Mouse (Mus musculus) intestine, embryonic 15.5 days (tissue): ENCODE data around the gene Rcbtb1. TPM values are rescaled to one million over a fixed set of nuclear protein-coding genes. Genes with fewer than 3 reads are reported as not detected.

Experiments used
- ATAC-seq: fragments of 200-750 bp; cut with Nextera tagmentation; 2 replicates; pipeline ENCODE4 v1.8.0; 2017; ENCODE audit warnings: moderate TSS enrichment, moderate library complexity
- H3K27ac ChIP-seq: fragments of 300-500 bp; sonication (generic); 2 replicates; pipeline ENCODE4 v1.5.1; 2015; ENCODE audit warnings: mild to moderate bottlenecking, inconsistent platforms
- H3K27me3 ChIP-seq: fragments of 300-500 bp; sonication (generic); replicated peaks from 2 replicates; pipeline ENCODE4 v1.6.1; 2015; ENCODE audit warnings: inconsistent platforms
- H3K36me3 ChIP-seq: fragments of 300-500 bp; sonication (generic); 2 replicates; pipeline ENCODE4 v1.6.1; 2015; ENCODE audit warnings: inconsistent platforms
- H3K4me1 ChIP-seq: fragments of 300-500 bp; sonication (generic); replicated peaks from 2 replicates; pipeline ENCODE4 v1.6.1; 2015; ENCODE audit warnings: inconsistent platforms
- H3K4me2 ChIP-seq: fragments of 300-500 bp; sonication (generic); replicated peaks from 2 replicates; pipeline ENCODE4 v1.6.1; 2015; ENCODE audit warnings: mild to moderate bottlenecking, inconsistent platforms
- H3K4me3 ChIP-seq: fragments of 300-500 bp; sonication (generic); replicated peaks from 2 replicates; pipeline ENCODE4 v1.5.1; 2015; ENCODE audit warnings: inconsistent platforms
- H3K9ac ChIP-seq: fragments of 300-500 bp; sonication (generic); 2 replicates; pipeline ENCODE4 v1.6.1; 2015; ENCODE audit warnings: inconsistent platforms
- H3K9me3 ChIP-seq: fragments of 300-500 bp; sonication (generic); 2 replicates; pipeline ENCODE4 v1.6.1; 2016; ENCODE audit warnings: inconsistent platforms
- WGBS: fragments of 180-500 bp; shearing (Covaris S2); methylation state at CpG from one replicate; pipeline ENCODE4 v1.1.7; 2015; 5-methylcytosine and 5-hydroxymethylcytosine counted together
- polyA plus RNA-seq: library from polyadenylated mRNA; unstranded; fragments of >200 nt; fragmentation: Nextera tagmentation; extraction: Ambion mirVana; gene quantifications from 2 replicates; pipeline ENCODE4 v1.2.1, GENCODE M21; 2015

Rcbtb1 gene
- polyA plus RNA-seq, result 51.8 and 54.0 TPM in 2 replicates

GRCm38 (mm10) chr14:59200711-59201603, at the start of gene Rcbtb1:
Rcbtb1 (plus strand) TSS chr14:59201209.
- Histone ChIP-seq H3K4me2 (peak within 1 kb of the TSS; percentile 83), H3K4me3 (peak within 1 kb of the TSS; percentile 95), H3K9ac (peak within 1 kb of the TSS; percentile 94), H3K27me3 (no peaks in the 10 kb centered on the region), H3K4me1 (0 out of 2 replicates have a peak, but pooled peaks cover 1% of the 10 kb centered on the region), H3K9me3 (no peaks in the 10 kb centered on the region), H3K27ac (peak within 1 kb of the TSS; percentile 98), H3K36me3 (no peaks in the 10 kb centered on the region)
- ATAC-seq, result peak; percentile 96
- under 1% methylated on average over 95 of the region's 96 CpGs for WGBS

DNA sequence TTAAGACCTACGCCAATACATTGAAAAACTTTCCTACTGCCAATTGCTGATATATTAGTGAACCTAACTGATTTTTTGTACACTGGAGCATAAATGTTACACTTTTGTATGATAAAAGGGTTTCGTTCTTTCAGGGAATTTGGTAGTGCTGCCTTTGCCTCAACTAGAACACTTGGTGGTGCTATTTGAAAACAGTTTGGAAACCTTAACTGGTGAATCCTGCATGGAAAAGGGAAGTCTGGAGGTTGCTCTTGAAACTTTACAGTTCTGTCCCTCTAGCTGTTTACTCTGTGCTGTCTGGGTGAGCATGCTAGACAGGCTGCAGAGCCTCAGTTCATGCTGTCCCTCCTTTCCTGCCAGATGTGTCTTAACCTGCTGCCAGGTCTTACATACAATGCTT, 45.4 kb upstream of the Rcbtb1 start:
- H3K9me3 ChIP-seq, result no peaks in the 10 kb centered on the region
- WGBS, result 71% methylated on average over 2 of the region's 2 CpGs
- H3K4me1 ChIP-seq, result no peaks in the 10 kb centered on the region
- no peak; the same call in 1 of the 2 replicates for ATAC-seq
- no peaks in the 10 kb centered on the region for H3K36me3 ChIP-seq
- H3K27me3 ChIP-seq, result no peaks in the 10 kb centered on the region
- no peak overlapping the region for H3K9ac ChIP-seq
- H3K27ac ChIP-seq, result no peak overlapping the region
- no peak overlapping the region for H3K4me2 ChIP-seq
- no peak overlapping the region for H3K4me3 ChIP-seq

- Histone ChIP-seq H3K4me3 (no peak overlapping the region), H3K27ac (0 out of 2 replicates have a peak overlapping the region, but pooled peaks have one; percentile 3), H3K9ac (no peak overlapping the region), H3K9me3 (no peaks in the 10 kb centered on the region), H3K36me3 (no peaks in the 10 kb centered on the region), H3K27me3 (no peaks in the 10 kb centered on the region), H3K4me2 (no peak overlapping the region), H3K4me1 (no peaks in the 10 kb centered on the region)
- WGBS, result 49% methylated on average over 3 of the region's 3 CpGs
- ATAC-seq, result peak; percentile 92
Measured at GRCm38 (mm10) chr14:59157016-59157698, 43.9 kb upstream of the Rcbtb1 start.

DNA sequence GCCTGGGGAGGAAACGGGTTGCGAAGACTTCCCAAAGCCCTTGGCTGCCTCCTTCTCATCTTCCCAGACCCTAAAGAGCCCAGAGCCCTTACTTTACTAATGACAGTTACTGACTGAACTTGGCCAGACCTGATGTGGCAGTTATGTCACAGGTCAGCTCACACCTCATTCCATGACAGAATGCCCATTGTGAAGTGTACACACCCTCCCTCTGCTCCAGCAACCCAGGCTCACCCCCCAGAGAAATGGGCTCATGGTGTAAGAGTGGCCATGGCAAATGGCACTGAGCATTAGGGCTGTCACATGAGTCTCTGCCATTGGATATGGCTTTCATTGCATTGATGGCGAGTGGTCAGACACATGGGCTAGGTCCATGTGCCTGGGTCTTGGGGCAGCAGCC, 22.4 kb upstream of the Rcbtb1 start, which contains the start of gene Gm5142:
TSS of gene Gm5142 (minus strand) at position 101 of the 400 bp plus-strand sequence.
- no peak within 1 kb of the TSS for H3K4me2 ChIP-seq
- H3K36me3 ChIP-seq, result no peaks in the 10 kb centered on the region
- H3K27me3 ChIP-seq, result no peaks in the 10 kb centered on the region
- no peaks in the 10 kb centered on the region for H3K9me3 ChIP-seq
- H3K4me1 ChIP-seq, result no peaks in the 10 kb centered on the region
- no peak for ATAC-seq
- 86% methylated on average over 3 of the region's 3 CpGs for WGBS
- H3K4me3 ChIP-seq, result no peak within 1 kb of the TSS
- H3K27ac ChIP-seq, result no peak within 1 kb of the TSS
- H3K9ac ChIP-seq, result no peak within 1 kb of the TSS

GRCm38 (mm10) chr14:59182732-59183131, 18.3 kb upstream of the Rcbtb1 start:
- no peaks in the 10 kb centered on the region for H3K9me3 ChIP-seq
- H3K4me3 ChIP-seq, result no peak overlapping the region
- ATAC-seq, result no peak
- no peaks in the 10 kb centered on the region for H3K4me1 ChIP-seq
- no peak overlapping the region for H3K9ac ChIP-seq
- H3K4me2 ChIP-seq, result no peak overlapping the region
- H3K27me3 ChIP-seq, result no peaks in the 10 kb centered on the region
- WGBS, result 76% methylated on average over 2 of the region's 2 CpGs
- H3K27ac ChIP-seq, result no peak overlapping the region
- H3K36me3 ChIP-seq, result no peaks in the 10 kb centered on the region

- Histone ChIP-seq H3K4me3 (no peak overlapping the region), H3K9ac (no peak overlapping the region), H3K9me3 (no peaks in the 10 kb centered on the region), H3K4me1 (no peaks in the 10 kb centered on the region), H3K27ac (no peak overlapping the region), H3K27me3 (no peaks in the 10 kb centered on the region), H3K4me2 (no peak overlapping the region), H3K36me3 (no peaks in the 10 kb centered on the region)
- no peak for ATAC-seq
Measured at GRCm38 (mm10) chr14:59185514-59185913, 15.5 kb upstream of the Rcbtb1 start.

DNA sequence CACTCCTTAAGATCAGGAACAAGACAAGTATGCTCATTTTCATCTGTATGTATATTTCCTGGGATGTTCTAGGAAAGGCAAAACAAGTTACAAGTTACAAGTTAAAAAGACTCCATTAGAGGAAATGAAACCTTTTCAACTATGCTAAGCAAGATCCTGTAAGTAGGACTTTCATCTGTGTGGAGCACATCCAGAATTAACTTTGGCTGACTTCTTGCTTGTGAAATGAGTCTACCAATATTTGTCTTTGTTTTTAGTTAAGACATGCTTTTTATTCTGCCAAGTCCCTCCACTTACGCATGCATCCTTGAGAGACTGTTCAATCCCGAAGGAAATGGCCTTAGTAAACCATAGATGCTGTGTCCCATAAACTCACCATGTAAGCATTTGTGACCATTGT, 14.9 kb upstream of the Rcbtb1 start:
- H3K4me1 ChIP-seq, result no peaks in the 10 kb centered on the region
- H3K4me2 ChIP-seq, result no peak overlapping the region
- no peak for ATAC-seq
- no peak overlapping the region for H3K9ac ChIP-seq
- H3K4me3 ChIP-seq, result no peak overlapping the region
- no peaks in the 10 kb centered on the region for H3K27me3 ChIP-seq
- no peak overlapping the region for H3K27ac ChIP-seq
- no peaks in the 10 kb centered on the region for H3K36me3 ChIP-seq
- no peaks in the 10 kb centered on the region for H3K9me3 ChIP-seq
- 83% methylated on average over 2 of the region's 2 CpGs for WGBS

DNA sequence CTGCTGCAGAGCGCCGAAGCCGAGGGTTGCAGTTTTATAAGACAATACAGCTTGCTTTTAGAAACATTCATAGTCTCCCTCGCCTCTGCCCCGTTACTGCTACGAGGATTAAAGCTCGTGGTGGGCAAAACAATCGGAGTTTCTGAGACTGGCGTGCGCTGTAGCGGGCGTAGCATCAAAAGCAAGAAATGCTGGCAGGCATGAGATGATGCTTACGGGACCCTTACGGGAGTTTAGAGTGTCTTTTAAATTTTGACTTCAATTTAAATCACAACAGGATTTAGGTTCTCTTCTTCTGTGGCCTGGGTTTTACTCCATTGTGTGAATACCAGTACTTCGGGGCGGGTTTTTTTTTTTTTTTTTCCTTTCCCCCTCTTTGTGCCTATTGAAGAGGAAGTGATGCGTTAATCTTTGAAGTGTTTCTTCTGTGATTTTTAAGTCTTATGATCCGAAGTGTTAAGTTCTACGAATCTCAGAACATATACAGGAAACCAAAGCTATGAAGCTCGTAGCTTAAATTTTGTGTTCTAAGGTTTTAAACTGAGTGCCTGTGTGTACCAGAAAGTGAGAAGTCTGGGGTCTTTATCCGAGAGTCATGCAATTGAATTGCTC, 701 bp downstream of the Rcbtb1 start:
- Histone ChIP-seq H3K27me3 (no peaks in the 10 kb centered on the region), H3K36me3 (no peaks in the 10 kb centered on the region), H3K4me1 (0 out of 2 replicates have a peak, but pooled peaks cover 5% of the 10 kb centered on the region), H3K27ac (peak overlapping the region; percentile 98), H3K4me2 (peak overlapping the region; percentile 83), H3K4me3 (peak overlapping the region; percentile 95), H3K9me3 (no peaks in the 10 kb centered on the region), H3K9ac (peak overlapping the region; percentile 94)
- 0 out of 2 replicates have a peak, but pooled peaks have one; percentile 1 for ATAC-seq
- WGBS, result under 1% methylated on average over 21 of the region's 21 CpGs

DNA sequence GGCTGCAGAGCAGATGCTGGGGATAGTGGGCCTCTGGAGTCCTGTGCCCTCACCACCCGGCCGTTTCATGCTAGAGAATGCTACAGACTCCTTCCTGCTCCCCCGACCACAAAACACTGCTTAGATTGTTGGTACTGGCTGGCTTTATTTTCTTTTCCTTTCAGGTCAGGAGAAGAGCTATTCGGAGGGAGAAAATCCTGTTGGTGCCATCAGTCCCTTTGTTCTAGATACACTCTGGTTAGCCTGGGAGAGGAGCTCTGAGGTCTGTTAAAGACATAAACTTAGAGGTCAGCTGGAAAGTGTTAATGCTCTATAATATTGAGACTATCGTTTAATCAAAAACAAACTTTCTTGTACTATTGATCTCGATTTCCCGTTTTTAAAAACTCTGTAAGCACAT, 4.5 kb downstream of the Rcbtb1 start:
- H3K36me3 ChIP-seq, result no peaks in the 10 kb centered on the region
- no peak overlapping the region for H3K9ac ChIP-seq
- 0 out of 2 replicates have a peak, but pooled peaks cover 5% of the 10 kb centered on the region for H3K4me1 ChIP-seq
- no peaks in the 10 kb centered on the region for H3K9me3 ChIP-seq
- no peak overlapping the region for H3K4me2 ChIP-seq
- no peak overlapping the region for H3K4me3 ChIP-seq
- no peak overlapping the region for H3K27ac ChIP-seq
- ATAC-seq, result no peak
- 38% methylated on average over 7 of the region's 7 CpGs for WGBS
- H3K27me3 ChIP-seq, result no peaks in the 10 kb centered on the region

GRCm38 (mm10) chr14:59205976-59206583, 5.1 kb downstream of the Rcbtb1 start:
- ATAC-seq, result no peak
- Histone ChIP-seq H3K4me2 (no peak overlapping the region), H3K27ac (no peak overlapping the region), H3K9me3 (no peaks in the 10 kb centered on the region), H3K36me3 (no peaks in the 10 kb centered on the region), H3K4me1 (0 out of 2 replicates have a peak, but pooled peaks cover 5% of the 10 kb centered on the region), H3K9ac (no peak overlapping the region), H3K4me3 (no peak overlapping the region), H3K27me3 (no peaks in the 10 kb centered on the region)
- 58% methylated on average over 10 of the region's 10 CpGs for WGBS

- Histone ChIP-seq H3K9me3 (no peaks in the 10 kb centered on the region), H3K9ac (no peak overlapping the region), H3K27ac (no peak overlapping the region), H3K4me1 (0 out of 2 replicates have a peak, but pooled peaks cover 5% of the 10 kb centered on the region), H3K36me3 (0 out of 2 replicates have a peak, but pooled peaks cover 3% of the 10 kb centered on the region), H3K4me3 (no peak overlapping the region), H3K4me2 (no peak overlapping the region), H3K27me3 (no peaks in the 10 kb centered on the region)
- no peak for ATAC-seq
- 85% methylated on average over 7 of the region's 7 CpGs for WGBS
Measured at GRCm38 (mm10) chr14:59209003-59209402, 8.0 kb downstream of the Rcbtb1 start.
